Mouse (Mus musculus): ENCODE results near the gene St5. TPM values are rescaled to one million over a fixed set of nuclear protein-coding genes. Genes with fewer than 3 reads are reported as not detected.
A peak's percentile ranks its signal among the peaks of the same experiment; 100 is the strongest.

St5 gene
- polyA plus RNA-seq, 1 experiment: 21.7 TPM

GRCm38 (mm10) chr7:109719286-109719685 lies 15.9 kb upstream of the St5 start:
- Histone ChIP-seq H3K4me1 (replicated peaks; ENCODE audit: control insufficient read depth, insufficient read depth, low read length) (no peaks in the 10 kb centered on the region), H3K27me3 (ENCODE audit: control insufficient read depth, insufficient read depth, low read length) (no peaks in the 10 kb centered on the region), H3K36me3 (ENCODE audit: control insufficient read depth, insufficient read depth, low read length) (no peaks in the 10 kb centered on the region), H3K4me3 (ENCODE audit: control insufficient read depth, insufficient read depth, low read length) (no peak overlapping the region), H3K27ac (ENCODE audit: control insufficient read depth, insufficient read depth, low read length) (no peak overlapping the region)
- TF ChIP-seq POLR2A (IDR thresholded peaks at IDR 0.05; ENCODE audit: control insufficient read depth, extremely low read depth, insufficient read depth, low read length, poor library complexity): no peak
- no peak for TF ChIP-seq CTCF (IDR thresholded peaks at IDR 0.05; ENCODE audit: borderline replicate concordance, control insufficient read depth, extremely low read depth, insufficient read depth, low read length, poor library complexity)
- DNase-seq: peak; percentile 11
- 68% methylated on average over 9 of the region's 9 CpGs for WGBS

- no peak for DNase-seq
- no peaks in the 10 kb centered on the region for H3K4me1 ChIP-seq (replicated peaks; ENCODE audit: control insufficient read depth, insufficient read depth, low read length)
- H3K36me3 ChIP-seq (ENCODE audit: control insufficient read depth, insufficient read depth, low read length): peaks cover 35% of the 10 kb centered on the region
- no peaks in the 10 kb centered on the region for H3K27me3 ChIP-seq (ENCODE audit: control insufficient read depth, insufficient read depth, low read length)
- TF ChIP-seq CTCF (IDR thresholded peaks at IDR 0.05; ENCODE audit: borderline replicate concordance, control insufficient read depth, extremely low read depth, insufficient read depth, low read length, poor library complexity) (no peak), POLR2A (IDR thresholded peaks at IDR 0.05; ENCODE audit: control insufficient read depth, extremely low read depth, insufficient read depth, low read length, poor library complexity) (no peak)
- H3K4me3 ChIP-seq (ENCODE audit: control insufficient read depth, insufficient read depth, low read length): no peak overlapping the region
- WGBS: 94% methylated on average over 2 of the region's 2 CpGs
- H3K27ac ChIP-seq (ENCODE audit: control insufficient read depth, insufficient read depth, low read length): no peak overlapping the region
These were observed 10.1 kb upstream of the St5 start for GRCm38 (mm10) chr7:109713434-109713982.

- Histone ChIP-seq H3K4me1 (replicated peaks; ENCODE audit: control insufficient read depth, insufficient read depth, low read length) (no peaks in the 10 kb centered on the region), H3K36me3 (ENCODE audit: control insufficient read depth, insufficient read depth, low read length) (peaks cover 37% of the 10 kb centered on the region), H3K4me3 (ENCODE audit: control insufficient read depth, insufficient read depth, low read length) (no peak overlapping the region), H3K27me3 (ENCODE audit: control insufficient read depth, insufficient read depth, low read length) (no peaks in the 10 kb centered on the region), H3K27ac (ENCODE audit: control insufficient read depth, insufficient read depth, low read length) (no peak overlapping the region)
- DNase-seq: no peak
- TF ChIP-seq POLR2A (IDR thresholded peaks at IDR 0.05; ENCODE audit: control insufficient read depth, extremely low read depth, insufficient read depth, low read length, poor library complexity): no peak
- TF ChIP-seq CTCF (IDR thresholded peaks at IDR 0.05; ENCODE audit: borderline replicate concordance, control insufficient read depth, extremely low read depth, insufficient read depth, low read length, poor library complexity): no peak
- 97% methylated on average over 7 of the region's 7 CpGs for WGBS
These were observed 8.8 kb upstream of the St5 start for GRCm38 (mm10) chr7:109712198-109712597.

GRCm38 (mm10) chr7:109710069-109710468 lies 6.7 kb upstream of the St5 start:
- no peak for DNase-seq
- H3K36me3 ChIP-seq (ENCODE audit: control insufficient read depth, insufficient read depth, low read length): peaks cover 37% of the 10 kb centered on the region
- H3K27me3 ChIP-seq (ENCODE audit: control insufficient read depth, insufficient read depth, low read length): no peaks in the 10 kb centered on the region
- no peak overlapping the region for H3K4me3 ChIP-seq (ENCODE audit: control insufficient read depth, insufficient read depth, low read length)
- 89% methylated on average over 1 of the region's 1 CpGs for WGBS
- H3K4me1 ChIP-seq (replicated peaks; ENCODE audit: control insufficient read depth, insufficient read depth, low read length): no peaks in the 10 kb centered on the region
- TF ChIP-seq POLR2A (IDR thresholded peaks at IDR 0.05; ENCODE audit: control insufficient read depth, extremely low read depth, insufficient read depth, low read length, poor library complexity) (no peak), CTCF (IDR thresholded peaks at IDR 0.05; ENCODE audit: borderline replicate concordance, control insufficient read depth, extremely low read depth, insufficient read depth, low read length, poor library complexity) (no peak)
- no peak overlapping the region for H3K27ac ChIP-seq (ENCODE audit: control insufficient read depth, insufficient read depth, low read length)

DNA sequence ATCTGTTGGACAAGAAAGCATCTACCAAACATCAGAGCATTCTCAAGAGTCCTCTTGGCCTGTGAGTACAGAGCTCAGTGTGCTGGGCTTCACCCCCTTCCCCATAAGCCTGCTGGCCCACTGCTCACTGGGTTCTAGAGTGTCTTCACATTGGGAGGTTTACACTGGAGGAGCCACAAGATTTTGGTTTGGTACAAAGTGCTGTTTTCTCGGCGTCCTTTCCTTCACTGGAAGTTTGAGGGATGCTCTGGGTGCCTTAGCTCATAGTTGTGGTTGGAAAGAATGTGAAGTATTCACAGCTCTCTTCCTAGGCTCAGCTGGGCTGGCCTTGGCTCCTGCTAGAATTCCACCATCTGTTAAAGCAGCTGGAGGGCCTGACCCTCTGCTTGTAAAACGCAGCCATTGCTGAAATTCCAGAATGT lies 5.6 kb upstream of the St5 start:
- WGBS: 83% methylated on average over 3 of the region's 3 CpGs
- Histone ChIP-seq H3K36me3 (ENCODE audit: control insufficient read depth, insufficient read depth, low read length) (peaks cover 37% of the 10 kb centered on the region), H3K4me1 (replicated peaks; ENCODE audit: control insufficient read depth, insufficient read depth, low read length) (peaks cover 2% of the 10 kb centered on the region; the same call in 1 of the 2 replicates), H3K27ac (ENCODE audit: control insufficient read depth, insufficient read depth, low read length) (no peak overlapping the region), H3K27me3 (ENCODE audit: control insufficient read depth, insufficient read depth, low read length) (no peaks in the 10 kb centered on the region), H3K4me3 (ENCODE audit: control insufficient read depth, insufficient read depth, low read length) (no peak overlapping the region)
- TF ChIP-seq POLR2A (IDR thresholded peaks at IDR 0.05; ENCODE audit: control insufficient read depth, extremely low read depth, insufficient read depth, low read length, poor library complexity) (no peak), CTCF (IDR thresholded peaks at IDR 0.05; ENCODE audit: borderline replicate concordance, control insufficient read depth, extremely low read depth, insufficient read depth, low read length, poor library complexity) (no peak)
- DNase-seq: no peak

DNA sequence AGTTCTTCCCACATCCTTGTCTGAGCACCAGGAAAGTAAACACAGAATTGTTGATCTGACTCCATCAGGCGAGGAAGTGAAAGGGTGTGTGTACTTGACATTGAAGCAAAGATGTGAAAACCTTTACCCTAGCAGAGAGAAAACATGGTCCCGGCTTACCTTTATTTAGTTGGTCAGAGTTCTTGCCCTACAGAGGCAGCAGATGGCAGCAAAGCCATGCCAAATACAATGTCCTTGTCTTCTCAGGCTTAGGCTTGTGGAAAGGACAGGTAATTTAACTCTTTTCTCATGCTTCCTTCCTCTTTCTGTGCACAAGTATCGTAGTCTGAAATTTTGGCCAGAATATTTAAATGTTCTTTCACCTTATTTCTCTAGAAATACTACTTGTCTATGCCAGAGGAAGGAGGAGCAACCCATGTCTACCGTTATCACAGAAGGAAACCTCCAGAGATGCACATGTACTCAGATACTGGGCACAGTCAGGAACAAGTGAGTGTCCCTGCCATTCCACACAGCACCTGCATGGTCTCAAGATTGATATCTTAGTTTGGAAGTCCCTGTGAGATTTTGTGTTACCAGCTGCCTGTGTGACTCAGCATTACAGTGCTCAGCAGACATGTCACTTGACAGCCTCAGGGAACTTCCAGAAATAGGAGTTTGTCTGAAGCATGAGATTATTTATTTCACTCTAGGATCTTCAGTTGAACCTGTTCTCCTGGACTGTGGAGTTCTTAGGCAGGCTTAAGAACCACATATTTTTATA lies 3.8 kb upstream of the St5 start:
- Histone ChIP-seq H3K4me3 (ENCODE audit: control insufficient read depth, insufficient read depth, low read length) (no peak overlapping the region), H3K4me1 (replicated peaks; ENCODE audit: control insufficient read depth, insufficient read depth, low read length) (peaks cover 6% of the 10 kb centered on the region), H3K27me3 (ENCODE audit: control insufficient read depth, insufficient read depth, low read length) (no peaks in the 10 kb centered on the region), H3K36me3 (ENCODE audit: control insufficient read depth, insufficient read depth, low read length) (peaks cover 27% of the 10 kb centered on the region), H3K27ac (ENCODE audit: control insufficient read depth, insufficient read depth, low read length) (no peak overlapping the region)
- TF ChIP-seq POLR2A (IDR thresholded peaks at IDR 0.05; ENCODE audit: control insufficient read depth, extremely low read depth, insufficient read depth, low read length, poor library complexity) (no peak), CTCF (IDR thresholded peaks at IDR 0.05; ENCODE audit: borderline replicate concordance, control insufficient read depth, extremely low read depth, insufficient read depth, low read length, poor library complexity) (no peak)
- peak; percentile 44 for DNase-seq
- 40% methylated on average over 4 of the region's 4 CpGs for WGBS
